Mouse (Mus musculus): Measurements from ENCODE around the gene H2al1g. TPM values are rescaled to one million over a fixed set of nuclear protein-coding genes. Genes with fewer than 3 reads are reported as not detected.
"Not testable (repeated sequence)": the region's sequence is repeated elsewhere in the genome, so short reads cannot be mapped to it uniquely, and the experiment has no call there.

H2al1g gene
- total and polyA plus RNA-seq, 3 experiments = not detected

- H3K9ac ChIP-seq (ENCODE audit: insufficient read depth, low read depth) = no peak overlapping the region
- no peak overlapping the region for H3K4me2 ChIP-seq (ENCODE audit: insufficient read depth, low read depth, poor library complexity, severe bottlenecking)
- no peak for DNase-seq (ENCODE audit: extremely low read depth)
- no peaks in the 10 kb centered on the region for H3K4me1 ChIP-seq (ENCODE audit: control insufficient read depth in 1 of 2, insufficient read depth in 2 of 2)
- no peaks in the 10 kb centered on the region for H3K36me3 ChIP-seq (replicated peaks in 1 of 2; ENCODE audit: control insufficient read depth in 1 of 2, insufficient read depth in 1 of 2, low read length in 1 of 2)
- H3K4me3 ChIP-seq (replicated peaks in 1 of 3; ENCODE audit: low read depth in 2 of 3, low read length in 2 of 3, poor library complexity in 1 of 3) = no peak overlapping the region
- no peaks in the 10 kb centered on the region for H3K27me3 ChIP-seq (replicated peaks)
- no peaks in the 10 kb centered on the region for H3K79me2 ChIP-seq (replicated peaks; ENCODE audit: control insufficient read depth, extremely low read depth, insufficient read depth, poor library complexity, severe bottlenecking)
- dilution Hi-C loops (cut with MboI; ENCODE audit: extremely low pct_ligation_motif_present, extremely low pct_unique_long_range_greater_than_20kb, low sequenced_read_pairs) = no loop called here
- H3K9me3 ChIP-seq (replicated peaks; ENCODE audit: low read length) = no peaks in the 10 kb centered on the region
- TF ChIP-seq TCF12 (IDR thresholded peaks at IDR 0.05; ENCODE audit: low read depth, low read length) (no peak), CHD1 (IDR thresholded peaks at IDR 0.05; ENCODE audit: low read depth, low read length) (no peak), KAT2A (IDR thresholded peaks at IDR 0.05; ENCODE audit: insufficient replicate concordance, low read length) (no peak)
- H3K27ac ChIP-seq (ENCODE audit: insufficient read depth, low read depth) = no peak overlapping the region
- in situ Hi-C loops (cut with MboI; ENCODE audit: low pct_ligation_motif_present, low pct_unique_long_range_greater_than_20kb, low sequenced_read_pairs) = no loop called here
Measured at GRCm38 (mm10) chrX:11289244-11289643, 28.8 kb upstream of the H2al1g start.

GRCm38 (mm10) chrX:11298957-11299356 is 19.1 kb upstream of the H2al1g start, which contains the start of gene H2al1a:
Gene H2al1a, plus strand, starts transcription at chrX:11299257.
- dilution Hi-C loops (cut with MboI; ENCODE audit: extremely low pct_ligation_motif_present, extremely low pct_unique_long_range_greater_than_20kb, low sequenced_read_pairs); H3K4me1 ChIP-seq (ENCODE audit: control insufficient read depth in 1 of 2, insufficient read depth in 2 of 2); H3K27me3 ChIP-seq (replicated peaks); H3K27ac ChIP-seq (ENCODE audit: insufficient read depth, low read depth); H3K79me2 ChIP-seq (replicated peaks; ENCODE audit: control insufficient read depth, extremely low read depth, insufficient read depth, poor library complexity, severe bottlenecking); H3K4me2 ChIP-seq (ENCODE audit: insufficient read depth, low read depth, poor library complexity, severe bottlenecking); H3K4me3 ChIP-seq (replicated peaks in 1 of 3; ENCODE audit: low read depth in 2 of 3, low read length in 2 of 3, poor library complexity in 1 of 3); H3K36me3 ChIP-seq (replicated peaks in 1 of 2; ENCODE audit: control insufficient read depth in 1 of 2, insufficient read depth in 1 of 2, low read length in 1 of 2); H3K9ac ChIP-seq (ENCODE audit: insufficient read depth, low read depth); DNase-seq (ENCODE audit: extremely low read depth); H3K9me3 ChIP-seq (replicated peaks; ENCODE audit: low read length); in situ Hi-C loops (cut with MboI; ENCODE audit: low pct_ligation_motif_present, low pct_unique_long_range_greater_than_20kb, low sequenced_read_pairs): not testable (repeated sequence)

GRCm38 (mm10) chrX:11302132-11302531 is 15.9 kb upstream of the H2al1g start, which contains the start of gene H2al1b:
Gene H2al1b, plus strand, starts transcription at chrX:11302432.
- DNase-seq (ENCODE audit: extremely low read depth); H3K4me3 ChIP-seq (replicated peaks in 1 of 3; ENCODE audit: low read depth in 2 of 3, low read length in 2 of 3, poor library complexity in 1 of 3); H3K9ac ChIP-seq (ENCODE audit: insufficient read depth, low read depth); H3K79me2 ChIP-seq (replicated peaks; ENCODE audit: control insufficient read depth, extremely low read depth, insufficient read depth, poor library complexity, severe bottlenecking); dilution Hi-C loops (cut with MboI; ENCODE audit: extremely low pct_ligation_motif_present, extremely low pct_unique_long_range_greater_than_20kb, low sequenced_read_pairs); H3K9me3 ChIP-seq (replicated peaks; ENCODE audit: low read length); H3K27me3 ChIP-seq (replicated peaks); H3K36me3 ChIP-seq (replicated peaks in 1 of 2; ENCODE audit: control insufficient read depth in 1 of 2, insufficient read depth in 1 of 2, low read length in 1 of 2); H3K4me2 ChIP-seq (ENCODE audit: insufficient read depth, low read depth, poor library complexity, severe bottlenecking); in situ Hi-C loops (cut with MboI; ENCODE audit: low pct_ligation_motif_present, low pct_unique_long_range_greater_than_20kb, low sequenced_read_pairs); H3K27ac ChIP-seq (ENCODE audit: insufficient read depth, low read depth); H3K4me1 ChIP-seq (ENCODE audit: control insufficient read depth in 1 of 2, insufficient read depth in 2 of 2): not testable (repeated sequence)

GRCm38 (mm10) chrX:11305355-11305754 is 12.7 kb upstream of the H2al1g start, which contains the start of gene H2al1c:
Gene H2al1c, plus strand, starts transcription at chrX:11305655.
- dilution Hi-C loops (cut with MboI; ENCODE audit: extremely low pct_ligation_motif_present, extremely low pct_unique_long_range_greater_than_20kb, low sequenced_read_pairs); H3K36me3 ChIP-seq (replicated peaks in 1 of 2; ENCODE audit: control insufficient read depth in 1 of 2, insufficient read depth in 1 of 2, low read length in 1 of 2): not testable (repeated sequence)

GRCm38 (mm10) chrX:11308524-11308923 is 9.5 kb upstream of the H2al1g start, which contains the start of gene H2al1d:
Gene H2al1d, plus strand, starts transcription at chrX:11308824.
- H3K27me3 ChIP-seq (replicated peaks); H3K4me2 ChIP-seq (ENCODE audit: insufficient read depth, low read depth, poor library complexity, severe bottlenecking); in situ Hi-C loops (cut with MboI; ENCODE audit: low pct_ligation_motif_present, low pct_unique_long_range_greater_than_20kb, low sequenced_read_pairs); H3K79me2 ChIP-seq (replicated peaks; ENCODE audit: control insufficient read depth, extremely low read depth, insufficient read depth, poor library complexity, severe bottlenecking); DNase-seq (ENCODE audit: extremely low read depth); H3K9me3 ChIP-seq (replicated peaks; ENCODE audit: low read length); H3K9ac ChIP-seq (ENCODE audit: insufficient read depth, low read depth); H3K4me3 ChIP-seq (replicated peaks in 1 of 3; ENCODE audit: low read depth in 2 of 3, low read length in 2 of 3, poor library complexity in 1 of 3); H3K4me1 ChIP-seq (ENCODE audit: control insufficient read depth in 1 of 2, insufficient read depth in 2 of 2); H3K27ac ChIP-seq (ENCODE audit: insufficient read depth, low read depth); dilution Hi-C loops (cut with MboI; ENCODE audit: extremely low pct_ligation_motif_present, extremely low pct_unique_long_range_greater_than_20kb, low sequenced_read_pairs); H3K36me3 ChIP-seq (replicated peaks in 1 of 2; ENCODE audit: control insufficient read depth in 1 of 2, insufficient read depth in 1 of 2, low read length in 1 of 2): not testable (repeated sequence)

More at GRCm38 (mm10) chrX:11305355-11305754, 12.7 kb upstream of the H2al1g start, which contains the start of gene H2al1c:
- in situ Hi-C loops (cut with MboI; ENCODE audit: low pct_ligation_motif_present, low pct_unique_long_range_greater_than_20kb, low sequenced_read_pairs); H3K9me3 ChIP-seq (replicated peaks; ENCODE audit: low read length); H3K4me1 ChIP-seq (ENCODE audit: control insufficient read depth in 1 of 2, insufficient read depth in 2 of 2); H3K4me2 ChIP-seq (ENCODE audit: insufficient read depth, low read depth, poor library complexity, severe bottlenecking); H3K4me3 ChIP-seq (replicated peaks in 1 of 3; ENCODE audit: low read depth in 2 of 3, low read length in 2 of 3, poor library complexity in 1 of 3); DNase-seq (ENCODE audit: extremely low read depth); H3K27me3 ChIP-seq (replicated peaks); H3K27ac ChIP-seq (ENCODE audit: insufficient read depth, low read depth); H3K9ac ChIP-seq (ENCODE audit: insufficient read depth, low read depth); H3K79me2 ChIP-seq (replicated peaks; ENCODE audit: control insufficient read depth, extremely low read depth, insufficient read depth, poor library complexity, severe bottlenecking): not testable (repeated sequence)

- H3K27ac ChIP-seq (ENCODE audit: insufficient read depth, low read depth); H3K79me2 ChIP-seq (replicated peaks; ENCODE audit: control insufficient read depth, extremely low read depth, insufficient read depth, poor library complexity, severe bottlenecking); H3K27me3 ChIP-seq (replicated peaks); H3K4me3 ChIP-seq (replicated peaks in 1 of 3; ENCODE audit: low read depth in 2 of 3, low read length in 2 of 3, poor library complexity in 1 of 3); DNase-seq (ENCODE audit: extremely low read depth); H3K36me3 ChIP-seq (replicated peaks in 1 of 2; ENCODE audit: control insufficient read depth in 1 of 2, insufficient read depth in 1 of 2, low read length in 1 of 2); dilution Hi-C loops (cut with MboI; ENCODE audit: extremely low pct_ligation_motif_present, extremely low pct_unique_long_range_greater_than_20kb, low sequenced_read_pairs); in situ Hi-C loops (cut with MboI; ENCODE audit: low pct_ligation_motif_present, low pct_unique_long_range_greater_than_20kb, low sequenced_read_pairs); H3K9me3 ChIP-seq (replicated peaks; ENCODE audit: low read length); H3K4me1 ChIP-seq (ENCODE audit: control insufficient read depth in 1 of 2, insufficient read depth in 2 of 2); H3K9ac ChIP-seq (ENCODE audit: insufficient read depth, low read depth); H3K4me2 ChIP-seq (ENCODE audit: insufficient read depth, low read depth, poor library complexity, severe bottlenecking): not testable (repeated sequence)
Measured at GRCm38 (mm10) chrX:11311634-11312033, 6.4 kb upstream of the H2al1g start, which contains the start of gene H2al1e. Gene H2al1e, plus strand, starts transcription at chrX:11311934.

Measured in CH12.LX (cell line).